Mouse (Mus musculus): Measurements from ENCODE around the gene Ddx23. TPM values are rescaled to one million over a fixed set of nuclear protein-coding genes. Genes with fewer than 3 reads are reported as not detected.

Gene Ddx23
- total RNA-seq (2021): 10 to 100 TPM; 75.5 to 84.3 TPM
- long read RNA-seq, experiment 1, transcript Ddx23-201 (17 exons, 3,187 nt): major isoform, 30 of 42 reads
- long read RNA-seq, experiment 1, partial matches to known transcripts: 3 of 42 reads
- long read RNA-seq, experiment 1, other reads (novel, unspliced or antisense): 8 of 42 reads
- long read RNA-seq, experiment 2, partial matches to known transcripts: 0 of 2 reads
- long read RNA-seq, experiment 2, other reads (novel, unspliced or antisense): 1 of 2 reads

DNA sequence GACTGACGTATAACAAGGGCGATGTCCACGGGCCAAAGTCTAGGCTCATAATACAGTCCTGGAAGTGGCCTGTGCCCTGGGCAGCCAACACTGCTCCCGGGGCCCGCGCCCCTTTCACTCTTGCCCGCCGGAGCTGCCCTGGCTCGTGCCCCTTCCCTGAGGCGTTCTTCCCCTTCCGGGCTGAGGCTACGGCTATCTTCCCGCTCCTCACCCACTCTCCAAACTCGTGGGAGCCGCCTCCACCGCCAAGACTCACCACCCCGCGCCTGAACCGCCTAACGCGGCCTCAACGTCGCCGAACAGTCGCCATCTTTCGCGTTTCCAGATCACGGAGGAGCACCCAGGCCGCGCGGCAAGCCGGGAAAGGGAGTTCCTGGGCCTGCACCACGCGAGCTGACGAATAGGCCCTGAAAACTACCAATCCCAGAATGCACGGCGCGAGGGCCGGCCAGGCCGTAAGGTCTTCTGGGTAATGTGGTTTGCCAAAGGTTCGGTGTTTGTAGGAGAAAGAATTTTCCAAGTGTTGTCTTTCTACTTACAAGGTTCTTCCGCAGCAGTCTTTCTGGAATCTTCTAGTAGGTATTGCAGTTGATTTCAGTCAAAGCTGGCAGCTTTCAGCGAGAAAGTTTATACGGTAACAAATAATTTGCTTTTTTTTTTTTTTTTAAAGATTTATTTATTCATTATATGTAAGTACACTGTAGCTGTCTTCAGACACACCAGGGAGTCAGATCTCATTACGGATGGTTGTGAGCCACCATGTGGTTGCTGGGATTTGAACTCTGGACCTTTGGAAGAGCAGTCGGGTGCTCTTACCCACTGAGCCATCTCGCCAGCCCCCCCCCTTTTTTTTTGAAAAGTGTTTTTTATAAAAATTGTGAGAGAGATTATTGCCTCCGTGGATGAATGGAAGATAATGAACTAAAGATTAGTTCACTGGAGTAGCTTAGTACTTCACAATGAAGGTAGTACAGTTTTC is at the start of gene Ddx23:
Gene Ddx23, minus strand, starts transcription at position 328 of the 979 bp plus-strand sequence.
- peak; percentile 97 for DNase-seq

GRCm38 (mm10) chr15:98710442-98710841 is 47.7 kb upstream of the Ddx23 start:
- peak; percentile 78 to 87 for DNase-seq

DNA sequence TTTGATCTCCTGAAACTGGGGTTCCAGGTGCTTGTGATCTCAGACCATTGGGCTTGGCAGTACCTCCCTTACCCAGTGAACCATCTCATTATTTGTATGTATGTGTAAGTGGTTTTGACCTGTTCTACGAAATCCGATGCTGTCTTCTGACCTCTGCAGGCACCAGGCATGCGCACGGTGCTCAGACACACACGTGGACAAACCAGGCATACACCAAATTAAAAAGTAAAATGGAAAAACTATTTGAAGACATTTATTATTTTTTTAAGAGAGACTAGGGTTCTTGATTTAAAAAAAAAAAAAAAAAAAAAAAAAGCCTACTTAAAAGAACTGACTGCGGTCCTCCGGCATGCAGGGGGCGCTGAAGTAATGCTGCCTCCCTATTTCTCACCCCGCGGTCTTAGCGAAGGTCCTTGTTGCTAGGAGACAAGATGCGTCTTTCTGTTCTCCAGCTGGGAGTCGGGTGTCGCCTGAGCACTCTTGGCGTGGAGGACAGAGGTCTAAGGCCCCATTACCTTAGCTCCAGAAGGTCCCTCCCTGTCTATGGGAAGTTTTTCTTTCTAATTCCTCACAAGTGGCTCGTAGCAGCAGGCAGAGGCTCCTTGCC is 45.2 kb upstream of the Ddx23 start, which contains the start of gene Ccdc65:
Gene Ccdc65, plus strand, starts transcription at position 442 of the 607 bp plus-strand sequence.
- DNase-seq: peak; percentile 87 to 89

DNA sequence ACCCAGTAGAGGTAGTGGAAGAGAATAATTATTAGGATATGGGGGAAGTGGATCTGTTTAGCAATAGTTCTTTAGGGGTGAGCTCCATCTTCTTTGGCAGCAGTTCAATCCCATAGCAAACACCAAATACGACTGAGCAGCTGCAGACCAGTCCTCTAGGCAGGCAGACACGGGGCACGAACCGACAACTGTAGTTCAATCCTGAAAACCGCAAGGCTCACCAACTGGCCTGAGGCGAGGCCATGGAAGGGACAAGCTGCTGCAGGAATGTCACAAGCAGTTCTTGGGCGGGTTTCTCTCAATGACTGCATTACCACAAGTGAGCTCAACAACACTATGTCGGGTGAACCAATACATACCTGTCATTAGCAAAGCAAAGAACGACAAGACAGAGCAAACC is 41.6 kb upstream of the Ddx23 start:
- no peak for DNase-seq

DNA sequence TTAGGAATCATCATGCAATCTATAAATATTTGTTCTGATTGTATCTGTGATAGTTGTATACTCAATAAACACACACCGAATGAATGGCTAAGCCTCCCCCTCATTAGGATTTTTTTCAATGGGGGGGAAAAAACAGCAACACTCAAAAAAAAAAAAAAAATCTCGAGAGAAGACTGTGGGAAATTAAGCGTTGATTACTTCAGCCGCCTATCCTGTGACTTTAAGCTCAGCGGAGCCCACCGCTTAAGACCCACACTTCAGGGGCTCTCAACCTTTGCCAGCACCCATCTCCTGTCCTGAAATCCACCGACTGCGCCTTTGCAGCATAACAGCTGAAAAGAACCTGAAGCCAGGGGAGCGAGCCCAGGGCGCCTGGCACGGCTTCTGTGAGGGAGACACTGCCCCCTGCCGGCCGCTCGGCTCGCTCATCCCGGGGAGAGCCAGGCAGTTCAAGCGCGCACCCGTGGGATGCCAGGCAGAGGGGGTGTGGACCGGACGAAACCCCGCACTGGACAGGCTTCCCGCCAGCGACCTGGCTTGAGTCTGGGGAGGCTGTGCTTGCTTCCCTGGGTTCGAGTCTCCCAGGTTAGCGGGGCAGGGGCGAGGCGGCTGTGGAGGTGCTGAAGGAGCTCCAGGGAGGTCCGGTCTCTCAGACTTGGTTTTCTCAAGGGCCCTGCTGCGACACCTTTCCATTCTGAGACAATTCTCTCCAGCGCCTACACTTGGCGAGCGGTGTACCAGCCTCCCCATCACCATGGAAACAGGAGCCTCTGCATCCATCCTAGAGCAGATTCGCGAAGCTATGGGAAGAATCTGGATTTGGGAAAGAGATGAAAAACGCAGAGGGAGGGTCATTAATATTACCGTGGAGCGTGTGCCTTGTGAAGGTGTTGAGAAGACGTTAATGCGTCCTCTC is 36.8 kb upstream of the Ddx23 start:
- peak; percentile 92 to 94 for DNase-seq

DNA sequence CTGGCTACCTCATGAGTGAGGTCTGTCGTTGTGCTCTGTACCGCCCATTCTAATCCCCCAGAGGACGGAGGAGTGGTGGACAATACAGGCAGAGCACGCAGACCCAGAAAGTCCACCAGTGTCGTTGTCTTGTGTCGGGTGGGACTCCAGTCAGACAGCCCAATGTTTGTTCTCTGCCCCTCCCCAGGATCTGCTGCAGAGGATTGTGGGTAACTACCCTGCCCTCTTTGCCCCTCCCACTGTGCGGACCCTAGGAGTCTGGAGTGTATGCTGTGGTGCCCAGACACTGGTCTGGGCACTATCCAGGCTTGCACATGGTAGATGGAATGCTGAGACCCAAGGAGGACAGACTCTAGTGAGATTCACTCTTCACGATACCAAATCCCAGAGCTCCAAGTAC is 33.5 kb upstream of the Ddx23 start:
- no peak for DNase-seq

- peak in 1 of 2 experiments; percentile 52 for DNase-seq
Measured at GRCm38 (mm10) chr15:98695726-98696125, 33.0 kb upstream of the Ddx23 start.

- DNase-seq: peak; percentile 41 to 57
Measured at GRCm38 (mm10) chr15:98692171-98692715, 29.5 kb upstream of the Ddx23 start.

GRCm38 (mm10) chr15:98691486-98692147 is 28.9 kb upstream of the Ddx23 start:
- DNase-seq: no peak

DNA sequence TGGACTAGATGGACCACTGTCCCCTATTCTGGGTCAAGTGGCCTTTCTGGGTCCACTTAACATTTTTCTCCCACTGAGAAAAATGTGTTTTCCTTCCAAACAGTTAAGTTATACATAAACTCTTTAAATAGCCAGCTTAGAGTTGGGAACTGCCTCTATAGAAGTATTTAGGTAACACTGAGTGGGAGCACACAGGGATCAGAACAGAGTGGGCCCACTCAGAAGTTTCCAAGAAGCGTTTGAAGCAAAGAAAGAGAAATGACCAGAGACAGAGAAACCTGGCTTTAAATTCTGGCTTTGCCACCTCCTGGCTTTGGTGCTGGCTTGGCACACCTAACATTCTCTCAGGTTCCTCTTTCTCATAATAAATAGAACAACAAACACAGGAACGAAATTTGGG is 27.0 kb upstream of the Ddx23 start:
- DNase-seq: no peak

GRCm38 (mm10) chr15:98685926-98686325 is 23.2 kb upstream of the Ddx23 start:
- no peak for DNase-seq

DNA sequence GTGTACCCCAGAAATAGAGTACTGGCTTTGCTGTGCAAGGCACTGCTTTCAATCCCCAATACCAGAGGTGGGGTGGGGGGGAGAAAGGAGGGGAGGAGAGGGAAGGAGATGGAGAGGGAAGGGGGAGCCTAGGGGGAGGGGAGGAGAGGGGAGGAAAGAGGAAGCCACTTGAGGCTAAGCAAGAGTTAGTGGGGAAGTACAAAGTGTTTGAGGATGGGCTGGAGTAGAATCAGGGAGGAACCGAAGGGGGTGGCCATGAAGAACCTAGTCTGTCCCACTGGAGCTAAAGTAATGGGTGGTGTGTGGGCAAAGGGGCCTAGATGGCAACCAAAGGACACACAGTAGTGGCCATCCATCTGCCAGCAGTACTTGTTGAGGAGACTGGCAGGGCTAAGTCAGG is 21.1 kb upstream of the Ddx23 start:
- DNase-seq: no peak

GRCm38 (mm10) chr15:98683177-98683576 is 20.5 kb upstream of the Ddx23 start:
- no peak for DNase-seq

DNA sequence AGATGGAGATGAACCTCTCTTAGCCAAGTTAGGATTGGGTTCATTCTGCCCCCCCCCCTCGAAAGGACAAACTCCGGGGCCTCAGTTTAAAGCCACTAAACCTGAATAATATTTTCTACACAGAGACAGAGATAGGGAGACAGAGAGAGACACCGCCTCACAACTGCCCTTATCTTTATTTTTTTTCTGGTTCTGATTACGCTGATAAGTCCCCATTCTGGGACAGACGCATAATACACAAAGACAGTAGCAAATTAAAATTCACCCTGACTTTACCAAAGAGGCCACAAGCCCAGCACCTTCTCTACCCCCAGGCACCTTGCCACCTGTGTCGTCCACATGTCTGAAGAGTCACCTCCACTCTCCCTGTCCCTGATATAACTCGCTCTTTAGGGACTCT is 18.9 kb upstream of the Ddx23 start:
- DNase-seq: no peak

DNA sequence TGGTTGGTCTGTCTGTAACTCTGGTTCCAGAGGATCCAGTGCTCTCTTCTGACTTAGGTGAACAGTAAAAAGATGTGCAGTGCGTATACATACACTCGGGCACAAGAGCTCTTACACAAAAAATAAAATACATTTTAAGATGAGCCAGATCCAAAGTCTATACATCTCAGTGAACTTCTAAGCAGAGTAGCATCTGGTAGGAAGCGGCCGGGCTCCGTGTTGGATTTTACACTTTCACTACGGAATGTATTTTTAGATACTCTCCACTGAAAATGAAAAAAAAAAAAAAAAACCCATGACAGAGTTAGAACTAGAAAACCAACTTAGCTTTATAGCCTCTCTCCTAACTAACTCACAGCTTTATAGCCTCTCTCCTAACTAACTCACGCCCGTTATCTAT is 18.0 kb upstream of the Ddx23 start:
- DNase-seq: no peak

GRCm38 (mm10) chr15:98677977-98678376 is 15.3 kb upstream of the Ddx23 start:
- no peak for DNase-seq

DNA sequence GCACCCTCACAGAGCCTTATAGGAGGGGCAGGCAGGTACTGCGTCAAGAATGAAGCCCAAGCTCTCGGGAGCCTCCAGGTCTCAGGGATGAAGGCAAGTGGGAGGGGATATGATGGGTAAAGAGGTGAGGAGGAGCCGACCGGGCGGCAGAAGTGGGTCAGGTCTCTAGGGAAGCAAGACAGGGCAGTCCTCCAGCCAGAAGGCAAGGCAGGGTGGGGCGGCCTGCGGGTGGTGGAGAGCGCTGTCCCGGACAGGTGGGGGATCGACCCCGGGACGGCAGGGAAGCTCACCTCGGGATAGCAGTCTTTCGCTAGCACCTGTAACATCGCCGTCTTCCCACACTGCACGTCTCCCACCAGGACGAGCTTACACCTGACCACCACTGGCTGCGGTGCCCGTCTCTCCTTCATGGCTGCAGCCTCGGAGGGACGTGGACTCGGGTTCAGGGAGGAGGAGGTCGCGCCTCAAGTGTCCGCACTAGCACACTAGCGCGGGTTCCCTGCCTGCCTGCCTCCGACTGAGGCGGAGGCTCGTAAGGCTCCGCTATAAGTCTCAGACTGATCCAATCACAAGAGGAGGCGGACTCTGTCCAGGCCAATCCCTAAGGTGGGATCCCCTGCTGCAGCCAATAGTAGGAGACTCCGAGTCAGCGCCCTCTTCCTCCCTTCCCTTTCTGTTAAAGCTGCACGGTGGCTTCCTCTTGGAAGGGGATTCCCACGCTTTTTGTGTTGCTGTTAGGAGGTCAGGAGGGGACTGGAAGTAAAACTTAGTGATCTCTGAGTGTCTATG is 14.4 kb upstream of the Ddx23 start, which contains the start of gene Rnd1:
Gene Rnd1, minus strand, starts transcription at position 522 of the 789 bp plus-strand sequence.
- DNase-seq: peak; percentile 86 to 87

GRCm38 (mm10) chr15:98676471-98676870 is 13.8 kb upstream of the Ddx23 start:
- DNase-seq: no peak

GRCm38 (mm10) chr15:98675634-98676250 is 13.0 kb upstream of the Ddx23 start:
- DNase-seq: no peak

Measured in adrenal gland, postnatal 36 days (tissue).